Mouse (Mus musculus) frontal cortex, postnatal 36 days (tissue): ENCODE measurements around the gene Palm.

Experiments used
- DNase-seq, 2 experiments: peaks; one replicate each; pipeline ENCODE4 v3.0.0; 2022; ENCODE audit warnings: low spot score in 2 of 2

The Palm gene

GRCm38 (mm10) chr10:79798289-79798928 is 5.0 kb downstream of the Palm start:
- no peak for DNase-seq

GRCm38 (mm10) chr10:79800508-79800907 is 7.1 kb downstream of the Palm start:
- no peak for DNase-seq

GRCm38 (mm10) chr10:79801837-79802236 is 8.5 kb downstream of the Palm start:
- DNase-seq, result no peak

GRCm38 (mm10) chr10:79802331-79802971 is 9.1 kb downstream of the Palm start:
- peak; percentile 61 to 75 for DNase-seq

- peak; percentile 93 to 94 for DNase-seq
Observed at GRCm38 (mm10) chr10:79803716-79804323, 10.4 kb downstream of the Palm start.

GRCm38 (mm10) chr10:79805636-79806035 is 12.3 kb downstream of the Palm start:
- DNase-seq, result no peak

GRCm38 (mm10) chr10:79806331-79806730 is 13.0 kb downstream of the Palm start:
- DNase-seq, result no peak

GRCm38 (mm10) chr10:79806972-79807371 is 13.6 kb downstream of the Palm start:
- no peak for DNase-seq

GRCm38 (mm10) chr10:79807826-79808225 is 14.5 kb downstream of the Palm start:
- no peak for DNase-seq

- DNase-seq, result no peak
Observed at GRCm38 (mm10) chr10:79808728-79809127, 15.4 kb downstream of the Palm start.

GRCm38 (mm10) chr10:79811736-79812637 is 18.6 kb downstream of the Palm start:
- peak; percentile 90 to 94 for DNase-seq

GRCm38 (mm10) chr10:79814271-79814842 is 21.0 kb downstream of the Palm start:
- DNase-seq, result no peak

GRCm38 (mm10) chr10:79815671-79816494 is 22.5 kb downstream of the Palm start:
- DNase-seq, result no peak

GRCm38 (mm10) chr10:79817111-79817510 is 23.7 kb downstream of the Palm start:
- no peak for DNase-seq

GRCm38 (mm10) chr10:79818225-79818624 is 24.9 kb downstream of the Palm start:
- DNase-seq, result no peak

- no peak for DNase-seq
Observed at GRCm38 (mm10) chr10:79819606-79820005, 26.2 kb downstream of the Palm start.

GRCm38 (mm10) chr10:79820277-79820676 is 26.9 kb downstream of the Palm start:
- no peak for DNase-seq

- DNase-seq, result no peak
Observed at GRCm38 (mm10) chr10:79820782-79821181, 27.4 kb downstream of the Palm start, which contains the start of gene Misp. Gene Misp (plus strand): TSS chr10:79820989.

- DNase-seq, result no peak
Observed at GRCm38 (mm10) chr10:79821731-79822130, 28.4 kb downstream of the Palm start.

GRCm38 (mm10) chr10:79822372-79822771 is 29.0 kb downstream of the Palm start:
- no peak for DNase-seq

GRCm38 (mm10) chr10:79823011-79823410 is 29.6 kb downstream of the Palm start:
- no peak for DNase-seq
